Mouse (Mus musculus) neural tube, embryonic 12.5 days (tissue): ENCODE measurements at regions not wholly inside any gene's neighbourhood (a gene's known extent, or its start where the extent isn't known, plus 50 kb on each side); places are given as distances from the start of the nearest gene placed in this dataset.
"Not testable (repeated sequence)": the region's sequence is repeated elsewhere in the genome, so short reads cannot be mapped to it uniquely, and the experiment has no call there.

Experiments used
- ATAC-seq: fragments of 200-750 bp; cut with Nextera tagmentation; 2 replicates; pipeline ENCODE4 v1.8.0; 2017; ENCODE audit warnings: low read depth, mild to moderate bottlenecking, moderate TSS enrichment, moderate library complexity; ENCODE audit not compliant: low FRiP score
- H3K27ac ChIP-seq: fragments of 300-500 bp; sonication (generic); 2 replicates; pipeline ENCODE4 v1.5.1; 2016
- H3K27me3 ChIP-seq: fragments of 300-500 bp; sonication (generic); replicated peaks from 2 replicates; pipeline ENCODE4 v1.6.1; 2016; ENCODE audit warnings: mild to moderate bottlenecking
- H3K36me3 ChIP-seq: fragments of 300-500 bp; sonication (generic); 2 replicates; pipeline ENCODE4 v1.6.1; 2016; ENCODE audit warnings: mild to moderate bottlenecking
- H3K4me1 ChIP-seq: fragments of 300-500 bp; sonication (generic); 2 replicates; pipeline ENCODE4 v1.6.1; 2016
- H3K4me2 ChIP-seq: fragments of 300-500 bp; sonication (generic); replicated peaks from 2 replicates; pipeline ENCODE4 v1.6.1; 2016; ENCODE audit warnings: mild to moderate bottlenecking
- H3K4me3 ChIP-seq: fragments of 300-500 bp; sonication (generic); 2 replicates; pipeline ENCODE4 v1.5.1; 2016
- H3K9ac ChIP-seq: fragments of 300-500 bp; sonication (generic); 2 replicates; pipeline ENCODE4 v1.6.1; 2016; ENCODE audit warnings: mild to moderate bottlenecking
- H3K9me3 ChIP-seq: fragments of 300-500 bp; sonication (generic); 2 replicates; pipeline ENCODE4 v1.6.1; 2016; ENCODE audit warnings: mild to moderate bottlenecking
- WGBS: fragments of 180-500 bp; shearing (Covaris S2); methylation state at CpG from one replicate; pipeline ENCODE4 v1.1.7; 2016; 5-methylcytosine and 5-hydroxymethylcytosine counted together

GRCm38 (mm10) chr4:3081953-3082950 is 84.9 kb upstream of the Vmn1r2 start:
- peak; percentile 1; the same call in 1 of the 2 replicates for ATAC-seq
- Histone ChIP-seq H3K27me3 (no peaks in the 10 kb centered on the region), H3K36me3 (no peaks in the 10 kb centered on the region), H3K4me1 (no peaks in the 10 kb centered on the region), H3K4me3 (no peak overlapping the region), H3K27ac (no peak overlapping the region), H3K9ac (no peak overlapping the region), H3K9me3 (peaks cover 87% of the 10 kb centered on the region), H3K4me2 (no peak overlapping the region)
- WGBS, result 81% methylated on average over 3 of the region's 3 CpGs

GRCm38 (mm10) chr4:3083161-3084020 is 83.7 kb upstream of the Vmn1r2 start:
- 52% methylated on average over 8 of the region's 8 CpGs for WGBS
- no peaks in the 10 kb centered on the region for H3K27me3 ChIP-seq
- peak; percentile 18 for ATAC-seq

GRCm38 (mm10) chr4:3084021-3084545 is 83.0 kb upstream of the Vmn1r2 start:
- H3K4me2 ChIP-seq, result no peak overlapping the region
- H3K4me1 ChIP-seq, result no peaks in the 10 kb centered on the region
- H3K36me3 ChIP-seq, result no peaks in the 10 kb centered on the region
- peak; percentile 8; the same call in 1 of the 2 replicates for ATAC-seq
- no peaks in the 10 kb centered on the region for H3K27me3 ChIP-seq
- peaks cover 94% of the 10 kb centered on the region for H3K9me3 ChIP-seq
- WGBS, result 66% methylated on average over 3 of the region's 3 CpGs
- no peak overlapping the region for H3K4me3 ChIP-seq
- H3K27ac ChIP-seq, result no peak overlapping the region
- H3K9ac ChIP-seq, result no peak overlapping the region

More at GRCm38 (mm10) chr4:3083161-3084020, 83.7 kb upstream of the Vmn1r2 start:
- Histone ChIP-seq H3K4me1 (no peaks in the 10 kb centered on the region), H3K36me3 (no peaks in the 10 kb centered on the region), H3K27ac (no peak overlapping the region), H3K9me3 (peaks cover 97% of the 10 kb centered on the region), H3K9ac (no peak overlapping the region), H3K4me2 (no peak overlapping the region), H3K4me3 (no peak overlapping the region)

GRCm38 (mm10) chr4:3085456-3086448 is 81.4 kb upstream of the Vmn1r2 start:
- H3K4me3 ChIP-seq, result no peak overlapping the region
- no peaks in the 10 kb centered on the region for H3K27me3 ChIP-seq
- H3K4me1 ChIP-seq, result no peaks in the 10 kb centered on the region
- no peak overlapping the region for H3K4me2 ChIP-seq
- H3K9me3 ChIP-seq, result peaks cover 94% of the 10 kb centered on the region
- no peak overlapping the region for H3K9ac ChIP-seq
- no peak overlapping the region for H3K27ac ChIP-seq
- no peak for ATAC-seq
- 60% methylated on average over 6 of the region's 6 CpGs for WGBS
- no peaks in the 10 kb centered on the region for H3K36me3 ChIP-seq

GRCm38 (mm10) chr4:3087616-3088015 is 79.5 kb upstream of the Vmn1r2 start:
- 76% methylated on average over 7 of the region's 7 CpGs for WGBS
- not testable (repeated sequence) for ATAC-seq, H3K4me2 ChIP-seq

GRCm38 (mm10) chr4:3089567-3090377 is 77.3 kb upstream of the Vmn1r2 start:
- no peaks in the 10 kb centered on the region for H3K4me1 ChIP-seq
- ATAC-seq, result peak; percentile 65; the same call in 1 of the 2 replicates
- H3K36me3 ChIP-seq, result no peaks in the 10 kb centered on the region
- WGBS, result 61% methylated on average over 13 of the region's 13 CpGs
- no peak overlapping the region for H3K4me2 ChIP-seq
- H3K27ac ChIP-seq, result no peak overlapping the region
- H3K9ac ChIP-seq, result no peak overlapping the region
- no peaks in the 10 kb centered on the region for H3K27me3 ChIP-seq
- H3K9me3 ChIP-seq, result peaks cover 56% of the 10 kb centered on the region
- no peak overlapping the region for H3K4me3 ChIP-seq

More at GRCm38 (mm10) chr4:3087616-3088015, 79.5 kb upstream of the Vmn1r2 start:
- not testable (repeated sequence) for H3K36me3 ChIP-seq, H3K27me3 ChIP-seq, H3K27ac ChIP-seq, H3K4me3 ChIP-seq, H3K9ac ChIP-seq, H3K4me1 ChIP-seq
- peaks cover 77% of the 10 kb centered on the region for H3K9me3 ChIP-seq

GRCm38 (mm10) chr4:3090378-3090735 is 76.8 kb upstream of the Vmn1r2 start:
- Histone ChIP-seq H3K9me3 (peaks cover 50% of the 10 kb centered on the region), H3K9ac (no peak overlapping the region), H3K27me3 (no peaks in the 10 kb centered on the region), H3K4me1 (no peaks in the 10 kb centered on the region), H3K4me3 (no peak overlapping the region), H3K4me2 (no peak overlapping the region), H3K27ac (no peak overlapping the region), H3K36me3 (no peaks in the 10 kb centered on the region)
- ATAC-seq, result 0 out of 2 replicates have a peak, but pooled peaks have one; percentile 34
- 71% methylated on average over 11 of the region's 11 CpGs for WGBS

- 71% methylated on average over 9 of the region's 9 CpGs for WGBS
- H3K4me3 ChIP-seq, result no peak overlapping the region
- H3K27me3 ChIP-seq, result no peaks in the 10 kb centered on the region
- H3K4me1 ChIP-seq, result no peaks in the 10 kb centered on the region
- H3K27ac ChIP-seq, result no peak overlapping the region
- ATAC-seq, result peak; percentile 65; the same call in 1 of the 2 replicates
- H3K36me3 ChIP-seq, result no peaks in the 10 kb centered on the region
- no peak overlapping the region for H3K9ac ChIP-seq
- H3K9me3 ChIP-seq, result peaks cover 46% of the 10 kb centered on the region
- no peak overlapping the region for H3K4me2 ChIP-seq
These were observed 76.4 kb upstream of the Vmn1r2 start for GRCm38 (mm10) chr4:3090742-3091141.
